Mouse (Mus musculus) bone marrow, adult 2 months (tissue): ENCODE measurements at regions not wholly inside any gene's neighbourhood (a gene's known extent, or its start where the extent isn't known, plus 50 kb on each side); places are given as distances from the start of the nearest gene placed in this dataset.

Experiments
- H3K27ac ChIP-seq: fragments of 200-500 bp; 2 replicates; pipeline ENCODE4 v1.5.1; 2012; ENCODE audit warnings: low read depth, mild to moderate bottlenecking, control low read depth, inconsistent platforms, low read length; ENCODE audit not compliant: control insufficient read depth, poor library complexity, insufficient read depth
- H3K4me1 ChIP-seq: fragments of 200-500 bp; 2 replicates; pipeline ENCODE4 v1.6.1; 2011; ENCODE audit warnings: low read length; ENCODE audit not compliant: control insufficient read depth, insufficient read depth
- H3K4me3 ChIP-seq: fragments of 200-500 bp; replicated peaks from 2 replicates; pipeline ENCODE3; 2011; ENCODE audit warnings: mild to moderate bottlenecking, low read depth, low read length, control low read depth; ENCODE audit not compliant: control insufficient read depth
- CTCF ChIP-seq: fragments of 200-500 bp; IDR thresholded peaks from 2 replicates; pipeline ENCODE4 v1.5.1; 2011; ENCODE audit warnings: low read length, control low read depth; ENCODE audit not compliant: control insufficient read depth, insufficient read depth
- POLR2A ChIP-seq: fragments of 200-500 bp; IDR thresholded peaks from 2 replicates; pipeline ENCODE4 v1.6.1; 2011; ENCODE audit warnings: low read depth, mild to moderate bottlenecking, control low read depth, low read length, borderline replicate concordance; ENCODE audit not compliant: control insufficient read depth
- WGBS: fragments of 180-500 bp; shearing (Covaris S2); methylation state at CpG from one replicate; pipeline ENCODE4 v1.1.7; 2018; 5-methylcytosine and 5-hydroxymethylcytosine counted together

DNA sequence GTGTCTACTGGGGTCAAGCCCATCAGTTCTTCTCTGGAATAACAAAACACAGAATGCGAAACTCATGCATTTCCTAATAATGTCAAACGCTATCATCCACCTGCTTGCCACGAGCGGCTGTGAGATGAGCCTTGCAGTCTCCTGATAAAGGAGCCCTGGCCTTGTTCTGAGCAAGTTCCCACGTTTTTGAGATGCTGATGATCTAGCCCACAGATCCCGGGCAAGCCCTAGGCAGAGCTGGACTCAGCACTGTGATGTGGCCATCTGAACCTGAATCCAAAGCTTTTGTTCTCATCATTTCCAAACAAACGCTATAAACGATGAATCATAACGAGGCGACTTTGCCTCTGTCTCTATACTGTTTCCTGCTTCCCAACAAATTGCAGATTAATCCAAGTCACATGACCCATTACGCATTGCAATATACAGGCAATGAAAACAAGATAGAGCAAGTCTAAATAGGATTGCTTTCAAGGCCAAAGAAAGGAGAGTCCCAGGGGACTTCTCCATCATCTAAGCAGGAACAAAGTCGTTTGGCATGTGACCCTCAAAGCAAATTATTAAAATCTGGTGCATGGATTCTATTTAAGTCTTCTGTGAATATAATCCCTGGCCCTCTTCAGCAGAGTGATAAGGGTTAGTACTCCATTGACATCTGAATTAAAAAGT lies 191.1 kb downstream of the Dyrk2 start:
- Histone ChIP-seq H3K27ac (no peak overlapping the region), H3K4me1 (no peaks in the 10 kb centered on the region), H3K4me3 (no peak overlapping the region)
- TF ChIP-seq CTCF (no peak), POLR2A (no peak)
- WGBS = 79% methylated on average over 12 of the region's 12 CpGs

DNA sequence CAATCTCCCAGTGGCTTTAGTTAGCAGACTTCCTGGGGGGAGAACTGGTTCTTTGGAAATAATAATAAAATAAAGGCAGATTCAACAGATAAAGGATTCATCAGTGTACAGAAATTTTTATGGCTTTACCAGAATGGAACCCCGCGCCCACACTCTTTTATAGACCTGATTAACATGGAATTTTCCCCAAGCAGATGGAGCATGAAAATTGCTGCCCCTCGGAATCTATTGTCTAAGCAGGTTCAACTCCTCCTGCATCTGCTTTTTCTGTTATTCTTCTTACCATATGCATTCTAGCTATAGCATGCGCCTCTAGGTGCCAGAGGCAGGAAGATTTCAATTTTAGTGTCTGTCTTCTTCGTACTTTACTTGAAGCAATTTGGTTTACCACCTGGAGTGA lies 190.5 kb downstream of the Dyrk2 start:
- no peak overlapping the region for H3K4me3 ChIP-seq
- WGBS = 91% methylated on average over 5 of the region's 5 CpGs
- no peak overlapping the region for H3K27ac ChIP-seq
- H3K4me1 ChIP-seq = no peaks in the 10 kb centered on the region
- TF ChIP-seq POLR2A = no peak
- no peak for TF ChIP-seq CTCF

DNA sequence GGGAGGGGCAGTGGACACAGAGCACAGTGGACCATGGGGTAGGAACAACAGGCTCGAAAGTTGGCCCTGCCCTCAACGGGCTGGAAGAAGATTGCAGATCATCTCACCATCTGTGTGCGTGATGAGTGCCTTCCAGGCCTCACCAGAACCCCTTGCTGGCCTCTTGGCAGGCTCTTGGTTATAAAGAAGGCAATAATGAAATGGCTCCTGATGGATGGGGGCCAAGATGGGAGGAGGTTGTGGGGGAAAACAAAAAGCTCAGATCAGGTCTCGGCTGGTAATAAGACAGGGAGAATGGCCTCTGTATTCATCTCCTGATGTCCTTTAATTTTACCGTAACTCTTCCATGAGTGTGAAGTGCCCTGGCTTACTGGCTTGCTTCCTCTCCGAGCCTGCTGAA lies 189.1 kb downstream of the Dyrk2 start:
- H3K27ac ChIP-seq = no peak overlapping the region
- TF ChIP-seq CTCF (no peak), POLR2A (no peak)
- H3K4me1 ChIP-seq = no peaks in the 10 kb centered on the region
- WGBS = 84% methylated on average over 6 of the region's 6 CpGs
- no peak overlapping the region for H3K4me3 ChIP-seq

DNA sequence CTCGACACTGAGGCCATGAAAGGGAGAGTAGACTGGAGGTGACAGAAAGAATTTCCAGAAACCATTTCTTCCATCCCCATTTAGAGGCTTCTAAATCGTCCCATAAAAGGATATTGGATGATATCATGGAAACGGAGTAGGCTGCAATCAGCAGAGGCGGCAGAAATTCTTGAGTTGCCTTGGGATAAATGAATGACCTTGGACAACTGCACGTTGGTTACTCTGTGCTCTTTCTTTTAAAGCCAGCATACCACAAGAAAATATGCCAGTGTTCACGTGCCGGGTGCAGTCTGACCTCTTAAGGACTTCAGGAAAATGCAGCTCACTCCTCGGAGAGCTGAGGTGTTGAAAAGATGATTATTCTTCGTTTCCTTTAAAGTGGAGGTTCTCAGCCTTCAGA lies 186.7 kb downstream of the Dyrk2 start:
- Histone ChIP-seq H3K27ac (no peak overlapping the region), H3K4me3 (no peak overlapping the region), H3K4me1 (no peaks in the 10 kb centered on the region)
- no peak for TF ChIP-seq CTCF
- 81% methylated on average over 9 of the region's 9 CpGs for WGBS

DNA sequence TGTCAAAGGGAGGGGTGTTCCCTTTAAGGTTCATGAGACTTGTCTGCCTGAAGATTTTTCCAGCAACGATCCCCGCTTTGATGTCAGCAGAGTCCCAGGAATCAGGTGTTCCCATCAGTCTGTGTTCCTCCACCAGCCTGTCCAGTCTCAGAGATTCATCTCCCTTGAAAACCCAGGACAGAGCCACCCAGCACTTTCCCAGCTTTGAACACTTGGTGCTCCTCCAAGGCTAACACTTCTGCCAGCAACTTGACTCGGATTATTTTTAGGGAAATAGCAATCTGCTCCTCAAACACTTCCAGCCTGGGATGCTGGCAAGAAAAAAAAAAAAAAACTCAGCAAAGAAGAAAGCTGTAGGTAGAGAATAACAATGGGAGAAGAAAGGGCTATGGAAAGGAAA lies 170.7 kb downstream of the Dyrk2 start:
- WGBS = 78% methylated on average over 3 of the region's 3 CpGs
- Histone ChIP-seq H3K4me3 (no peak overlapping the region), H3K4me1 (no peaks in the 10 kb centered on the region), H3K27ac (no peak overlapping the region)
- TF ChIP-seq POLR2A = no peak
- no peak for TF ChIP-seq CTCF

DNA sequence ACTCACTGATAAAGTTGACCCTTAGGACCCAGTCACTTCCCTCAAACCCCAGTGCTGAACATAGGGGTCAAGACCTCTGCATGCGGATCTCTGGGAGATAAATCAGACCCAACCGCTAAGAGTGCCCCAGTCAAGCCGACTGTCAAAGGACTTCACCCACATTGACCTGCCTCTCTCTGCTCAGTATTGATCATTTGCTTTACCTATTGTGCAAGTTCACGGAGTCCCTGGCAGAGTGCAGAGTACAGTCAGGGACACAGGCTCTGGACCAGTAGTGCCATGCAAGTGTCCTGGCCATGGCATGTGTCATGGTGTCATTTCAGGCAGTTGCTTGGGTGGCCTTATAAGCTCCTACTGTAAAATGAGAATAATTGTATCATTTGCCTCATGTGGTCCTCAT lies 169.9 kb downstream of the Dyrk2 start:
- WGBS = 87% methylated on average over 4 of the region's 4 CpGs
- Histone ChIP-seq H3K4me3 (no peak overlapping the region), H3K27ac (no peak overlapping the region), H3K4me1 (no peaks in the 10 kb centered on the region)
- TF ChIP-seq CTCF (no peak), POLR2A (no peak)

DNA sequence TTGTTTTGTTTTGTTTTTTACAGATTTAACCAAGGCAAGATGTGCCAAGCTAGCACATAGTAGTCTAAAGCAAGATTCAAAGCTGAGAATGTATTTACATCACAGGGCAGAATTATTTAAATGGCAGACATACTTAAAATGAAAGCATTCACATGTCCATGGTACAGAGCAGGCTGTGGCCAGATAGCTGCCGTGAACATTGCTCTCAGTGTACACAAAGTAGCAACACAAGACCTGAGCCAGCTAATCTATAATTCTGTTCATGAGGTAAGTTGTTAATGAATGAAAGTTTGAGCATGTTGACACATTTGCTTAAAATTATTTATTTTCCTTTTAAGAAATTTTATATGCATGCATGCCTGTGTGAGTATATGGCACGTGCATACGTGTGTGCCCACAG lies 164.0 kb downstream of the Dyrk2 start:
- no peak overlapping the region for H3K27ac ChIP-seq
- WGBS = 88% methylated on average over 3 of the region's 3 CpGs

DNA sequence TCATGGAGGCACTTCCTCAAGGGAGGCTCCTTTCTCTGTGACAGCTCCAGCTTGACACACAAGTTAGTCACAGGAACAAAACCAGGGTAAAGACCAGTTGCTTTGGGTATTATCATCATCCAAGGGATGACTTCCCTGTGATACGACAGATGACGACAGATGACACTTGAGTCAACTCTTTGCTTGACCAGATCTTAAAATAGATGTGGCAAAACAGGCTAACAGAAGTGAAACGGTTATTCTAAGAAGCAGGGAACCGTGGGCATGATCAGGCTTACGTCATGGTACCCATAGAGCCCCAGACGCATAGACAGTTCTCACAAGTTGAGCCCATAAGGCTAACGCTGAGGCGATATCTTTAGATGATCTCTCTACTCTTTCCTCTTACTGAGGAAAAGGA lies 160.3 kb downstream of the Dyrk2 start:
- H3K4me1 ChIP-seq = no peaks in the 10 kb centered on the region; the same call in 1 of the 2 replicates
- TF ChIP-seq POLR2A = no peak
- TF ChIP-seq CTCF = no peak
- 58% methylated on average over 8 of the region's 8 CpGs for WGBS
- H3K4me3 ChIP-seq = no peak overlapping the region
- H3K27ac ChIP-seq = no peak overlapping the region

More for the DNA sequence above, 164.0 kb downstream of the Dyrk2 start:
- no peaks in the 10 kb centered on the region; the same call in 1 of the 2 replicates for H3K4me1 ChIP-seq
- TF ChIP-seq POLR2A (no peak), CTCF (no peak)
- no peak overlapping the region for H3K4me3 ChIP-seq

DNA sequence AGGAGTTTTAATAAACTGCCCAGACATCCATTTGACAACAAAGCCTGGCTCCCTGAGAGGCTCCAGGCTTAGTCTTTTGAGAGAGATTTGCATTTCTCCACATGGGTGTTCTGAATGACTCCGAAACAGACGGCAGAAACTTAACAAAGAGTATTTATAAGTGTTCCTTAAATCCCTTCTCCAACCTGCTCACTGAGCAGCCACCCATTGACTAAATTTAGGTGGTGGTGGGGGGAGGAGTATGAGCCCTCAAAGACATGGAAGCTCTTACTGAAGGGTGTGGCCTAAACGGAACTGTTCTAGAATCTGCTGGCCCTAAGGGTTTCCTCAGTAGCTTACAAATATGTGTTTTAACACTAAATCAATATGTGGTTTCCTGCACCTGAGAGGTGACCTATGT lies 158.5 kb downstream of the Dyrk2 start:
- Histone ChIP-seq H3K4me3 (no peak overlapping the region), H3K27ac (no peak overlapping the region), H3K4me1 (no peaks in the 10 kb centered on the region; the same call in 1 of the 2 replicates)
- no peak for TF ChIP-seq CTCF
- no peak for TF ChIP-seq POLR2A
- WGBS = 82% methylated on average over 3 of the region's 3 CpGs
